Mouse (Mus musculus): ENCODE data around the gene Tmem253. TPM values are rescaled to one million over a fixed set of nuclear protein-coding genes. Genes with fewer than 3 reads are reported as not detected.

Tmem253 gene
- polyA plus RNA-seq (2012; rRNA removed) = 0.76 and 0.80 TPM in 2 replicates

DNA sequence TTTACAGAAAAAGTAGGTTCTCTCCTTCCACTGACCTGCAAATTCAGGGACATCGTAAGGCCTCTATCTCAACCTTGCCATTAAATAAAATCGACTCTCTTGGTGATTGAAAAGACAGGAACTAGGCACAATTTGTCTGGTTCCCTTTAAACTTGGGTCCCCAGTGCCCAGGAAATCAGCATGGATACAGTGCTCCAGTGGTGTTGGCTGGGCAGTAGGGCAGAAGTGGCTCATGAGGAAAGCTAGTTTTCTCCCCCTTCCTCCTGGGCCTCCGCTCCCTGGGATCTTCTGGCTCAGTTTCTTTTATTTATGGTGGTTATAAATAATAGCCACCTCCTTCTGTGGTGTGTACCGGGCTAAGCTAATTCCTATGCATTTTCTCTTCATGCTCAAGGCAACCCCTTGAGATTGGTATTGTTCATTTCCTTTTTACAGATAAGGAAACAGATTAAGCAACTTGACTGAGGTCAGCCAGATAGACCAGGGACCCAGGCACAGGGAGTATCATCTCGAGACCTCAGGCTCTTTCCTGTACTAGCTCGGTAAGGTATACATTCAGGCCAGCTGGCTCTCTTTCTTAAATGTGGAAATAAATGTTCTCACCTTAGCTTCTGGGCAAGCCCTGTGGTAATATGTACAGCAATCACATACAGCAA, at the start of gene Tmem253:
Tmem253 (plus strand) TSS at position 214 of the 656 bp plus-strand sequence.

GRCm38 (mm10) chr14:51984247-51985231, 30.9 kb upstream of the Tmem253 start, which contains the start of gene Arhgef40:
Arhgef40 (plus strand) TSS chr14:51984719.

DNA sequence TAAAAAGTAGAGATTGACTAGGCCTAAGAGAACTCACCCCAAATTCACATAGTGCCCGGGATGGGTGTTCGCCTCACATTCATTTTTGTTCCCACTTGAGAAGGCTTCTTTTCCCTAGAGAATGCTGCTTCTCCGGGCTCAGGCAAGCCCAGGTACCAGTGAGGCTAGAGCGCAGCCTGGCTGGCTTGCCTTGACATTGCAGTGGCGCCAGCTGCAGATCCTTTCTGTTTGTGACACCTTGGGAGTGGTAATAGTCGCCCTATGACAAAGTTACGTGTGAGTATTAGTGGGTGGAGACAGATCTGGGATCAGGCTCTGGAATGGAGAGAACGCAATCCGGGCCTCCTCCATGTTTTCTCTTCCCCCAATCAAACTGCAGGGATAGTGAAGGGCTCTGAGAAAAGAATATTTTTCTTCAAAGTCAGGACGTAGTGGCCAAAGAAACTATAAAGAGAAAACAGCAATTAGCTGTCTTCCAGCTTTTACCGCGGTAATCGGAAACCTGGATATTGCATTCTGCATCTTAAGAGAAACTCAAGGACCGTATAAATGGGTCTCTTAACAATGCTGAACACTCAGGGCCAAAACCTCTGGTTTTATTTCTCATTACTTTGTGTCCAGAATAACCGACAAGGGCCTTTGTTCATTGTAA, 5.2 kb downstream of the Tmem253 start, which contains the start of gene Zfp219:
Zfp219 (minus strand) TSS at position 248 of the 652 bp plus-strand sequence.

DNA sequence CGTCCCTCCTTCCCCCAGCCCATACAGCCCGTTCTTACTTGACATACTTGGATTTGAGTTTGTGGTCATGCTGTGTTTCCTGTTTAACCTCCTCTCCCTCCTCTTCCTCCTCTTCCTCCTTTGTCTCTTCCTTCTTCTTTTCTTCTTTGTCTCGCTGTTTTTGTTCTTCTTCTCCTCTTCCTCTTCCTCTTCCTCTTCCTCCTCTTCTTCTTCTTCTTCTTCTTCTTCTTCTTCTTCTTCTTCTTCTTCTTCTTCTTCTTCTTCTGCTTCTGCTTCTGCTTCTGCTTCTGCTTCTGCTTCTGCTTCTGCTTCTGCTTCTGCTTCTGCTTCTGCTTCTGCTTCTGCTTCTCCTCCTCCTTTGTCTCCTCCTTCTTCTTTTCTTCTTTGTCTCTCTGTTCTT, 26.9 kb downstream of the Tmem253 start, which contains the start of gene Olfr221:
Olfr221 (minus strand) TSS at position 101 of the 400 bp plus-strand sequence.

Other genes with a start within 250 kb of the Tmem253 start
- gene Ang4, start 242.1 kb upstream of the Tmem253 start, polyA plus RNA-seq (2012; rRNA removed) = not detected in 2 replicates
- gene AY358078, start 215.6 kb upstream of the Tmem253 start, polyA plus RNA-seq (2012; rRNA removed) = not detected in 2 replicates
- not detected in 2 replicates for gene Ear6, start 162.0 kb upstream of the Tmem253 start, polyA plus RNA-seq (2012; rRNA removed)
- 65.0 and 71.3 TPM in 2 replicates for gene Mettl17, start 130.8 kb upstream of the Tmem253 start, polyA plus RNA-seq (2012; rRNA removed)
- 16.6 and 16.8 TPM in 2 replicates for gene Slc39a2, start 122.8 kb upstream of the Tmem253 start, polyA plus RNA-seq (2012; rRNA removed)
- gene Ndrg2, start 101.5 kb upstream of the Tmem253 start, polyA plus RNA-seq (2012; rRNA removed) = 153 and 175 TPM in 2 replicates
- gene Tppp2, start 97.2 kb upstream of the Tmem253 start, polyA plus RNA-seq (2012; rRNA removed) = not detected in 2 replicates
- gene Rnase13, start 92.9 kb upstream of the Tmem253 start, polyA plus RNA-seq (2012; rRNA removed) = not detected in 2 replicates
- 68.2 and 77.7 TPM in 2 replicates for gene Arhgef40, start 30.9 kb upstream of the Tmem253 start, polyA plus RNA-seq (2012; rRNA removed)
- gene Zfp219, start 5.1 kb downstream of the Tmem253 start, polyA plus RNA-seq (2012; rRNA removed) = 91.4 and 96.6 TPM in 2 replicates
- gene Olfr221, start 26.8 kb downstream of the Tmem253 start, polyA plus RNA-seq (2012; rRNA removed) = 0.05 TPM in 1 of 2 replicates, not detected in the other
- 382 and 402 TPM in 2 replicates for gene Hnrnpc, start 88.4 kb downstream of the Tmem253 start, polyA plus RNA-seq (2012; rRNA removed)
- 3.9 and 4.0 TPM in 2 replicates for gene Rpgrip1, start 95.0 kb downstream of the Tmem253 start, polyA plus RNA-seq (2012; rRNA removed)
- 29.1 and 29.4 TPM in 2 replicates for gene Supt16, start 181.8 kb downstream of the Tmem253 start, polyA plus RNA-seq (2012; rRNA removed)
- 53.7 and 56.0 TPM in 2 replicates for gene Chd8, start 242.1 kb downstream of the Tmem253 start, polyA plus RNA-seq (2012; rRNA removed)

Data from central nervous system, embryonic 18 days (tissue).